Mouse (Mus musculus): ENCODE measurements at regions not wholly inside any gene's neighbourhood (a gene's known extent, or its start where the extent isn't known, plus 50 kb on each side); places are given as distances from the start of the nearest gene placed in this dataset.
A peak's percentile ranks its signal among the peaks of the same experiment; 100 is the strongest.

DNA sequence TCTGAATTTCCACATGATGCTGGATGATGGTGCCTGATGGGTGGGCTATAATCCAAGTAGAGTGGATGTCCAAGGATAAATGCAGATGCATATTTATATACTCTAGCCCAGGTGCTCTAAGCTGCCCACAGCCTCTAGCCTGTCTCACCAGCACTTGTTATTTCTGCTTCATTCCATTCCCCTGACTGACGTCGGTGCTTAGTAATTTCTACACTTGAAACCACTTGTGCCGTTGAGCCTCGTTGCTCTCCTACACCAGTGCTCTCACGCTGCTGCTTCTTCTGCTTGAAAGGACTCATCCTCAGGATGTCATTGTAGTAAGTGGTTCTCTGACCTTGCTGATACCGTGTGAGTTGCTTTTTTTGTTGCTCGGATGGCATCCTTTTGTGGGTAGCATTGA, 724.7 kb upstream of the Auts2 start:
- DNase-seq (ENCODE audit: low spot score in 2 of 2) = no peak

GRCm38 (mm10) chr5:133267356-133267755, 724.2 kb upstream of the Auts2 start:
- DNase-seq (ENCODE audit: low spot score in 2 of 2) = no peak

DNA sequence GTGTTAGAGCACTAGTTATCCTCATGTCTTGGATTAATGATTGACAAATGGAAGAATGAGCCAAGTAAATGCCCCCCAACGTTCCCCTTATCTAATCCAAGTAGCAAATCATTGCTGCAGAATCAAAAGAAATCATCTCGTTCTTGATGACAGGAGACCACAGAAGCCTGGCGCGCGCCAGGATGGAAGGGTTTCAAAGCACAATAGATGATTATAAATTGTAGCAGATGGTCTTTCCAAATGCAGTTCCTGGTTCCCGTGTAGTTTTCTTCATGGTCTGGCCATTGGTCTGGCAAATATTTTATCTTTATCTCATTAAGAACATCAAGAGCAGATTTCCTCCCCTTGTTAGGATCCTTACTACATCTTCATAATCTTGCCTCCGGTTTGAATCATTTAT, 721.8 kb upstream of the Auts2 start:
- DNase-seq (ENCODE audit: low spot score in 2 of 2) = no peak

GRCm38 (mm10) chr5:133218801-133219200, 675.7 kb upstream of the Auts2 start:
- no peak for DNase-seq (ENCODE audit: low spot score in 2 of 2)

GRCm38 (mm10) chr5:133198546-133198945, 655.4 kb upstream of the Auts2 start:
- DNase-seq (ENCODE audit: low spot score in 2 of 2) = no peak

GRCm38 (mm10) chr5:133189798-133190571, 646.8 kb upstream of the Auts2 start:
- no peak for DNase-seq (ENCODE audit: low spot score in 2 of 2)

DNA sequence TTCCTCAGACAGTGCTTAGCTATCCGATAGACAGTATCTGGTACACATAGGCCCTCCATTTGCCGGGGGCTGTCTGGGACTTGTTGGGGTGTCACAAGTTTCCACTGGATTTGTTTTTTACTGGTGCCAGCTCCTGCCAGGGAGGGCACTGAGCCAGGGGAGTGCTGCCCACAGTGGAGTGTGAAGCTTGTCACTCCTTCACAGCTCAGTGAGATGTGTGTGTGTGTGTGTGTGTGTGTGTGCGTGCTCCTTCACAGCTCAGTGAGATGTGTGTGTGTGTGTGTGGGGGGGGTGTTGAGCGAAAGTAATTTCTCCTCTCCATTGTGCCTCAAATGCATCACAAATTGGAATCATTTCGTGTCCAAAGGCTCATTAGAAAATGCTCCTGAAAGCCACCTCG, 632.5 kb upstream of the Auts2 start:
- DNase-seq (ENCODE audit: low spot score in 2 of 2) = no peak

- peak; percentile 85 to 86 for DNase-seq (ENCODE audit: low spot score in 2 of 2)
Observed at GRCm38 (mm10) chr5:133173155-133173723, 630.1 kb upstream of the Auts2 start.

- DNase-seq (ENCODE audit: low spot score in 2 of 2) = no peak
Observed at GRCm38 (mm10) chr5:133172686-133173085, 629.5 kb upstream of the Auts2 start.

DNA sequence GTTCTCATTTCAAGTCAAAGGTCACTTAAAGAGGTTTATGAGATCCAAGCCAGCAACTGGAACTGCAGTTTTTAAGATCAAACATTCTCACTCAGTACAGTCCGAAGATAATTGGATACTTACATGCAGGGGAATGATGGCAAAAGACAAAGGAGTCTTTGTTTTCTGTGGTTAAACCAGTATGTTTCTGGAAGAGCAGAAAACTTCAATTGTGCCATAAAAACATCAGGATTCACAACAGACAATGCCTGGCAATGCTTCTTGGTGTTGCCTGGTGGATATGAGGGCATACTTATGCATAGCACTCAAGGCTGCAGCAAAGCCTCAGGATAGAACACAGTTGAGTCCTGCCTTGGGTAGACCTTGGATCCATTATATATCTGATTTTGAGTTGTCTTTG, 628.1 kb upstream of the Auts2 start:
- no peak for DNase-seq (ENCODE audit: low spot score in 2 of 2)

DNA sequence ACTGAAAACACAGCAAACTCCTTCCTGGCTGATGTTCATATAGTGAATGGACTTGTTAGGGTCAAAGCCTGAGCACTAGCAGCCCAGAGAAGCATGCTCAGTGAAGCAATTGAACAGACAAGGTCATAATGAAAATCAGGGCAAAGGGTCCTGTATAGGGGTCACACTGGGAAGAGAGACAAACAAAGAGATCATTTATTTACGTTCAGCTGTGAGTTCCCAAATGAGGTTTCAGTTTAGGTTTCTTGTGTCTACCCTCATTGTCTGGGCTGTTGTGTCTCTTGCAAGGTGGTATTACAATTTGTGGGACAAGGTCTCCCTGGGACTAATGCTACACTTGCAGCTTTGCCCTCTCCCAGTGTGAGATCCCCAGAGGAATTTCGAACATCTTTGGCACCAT, 624.4 kb upstream of the Auts2 start:
- DNase-seq (ENCODE audit: low spot score in 2 of 2) = no peak

DNA sequence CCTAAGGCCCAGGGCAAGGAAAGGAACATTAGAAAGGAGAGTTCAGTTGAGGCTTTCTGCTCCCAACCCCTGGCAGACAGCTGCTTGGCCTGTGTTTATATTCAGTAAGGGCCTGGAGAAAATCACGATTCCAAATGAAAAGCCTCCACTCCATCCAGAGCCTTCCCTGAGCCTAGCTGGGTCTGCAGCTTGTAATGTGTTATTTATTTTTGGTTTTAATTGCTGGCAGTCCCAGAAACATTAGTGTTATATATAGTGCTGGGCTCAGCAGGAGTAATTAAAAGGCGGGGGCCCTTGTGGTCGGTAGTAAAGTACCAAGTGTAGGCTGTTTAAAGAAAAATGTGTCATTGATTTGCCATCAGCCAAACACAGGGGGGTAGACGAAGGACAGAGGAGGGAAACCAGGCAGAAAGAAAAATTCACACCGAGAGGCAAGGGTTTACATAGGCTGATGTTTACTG, 623.9 kb upstream of the Auts2 start:
- DNase-seq (ENCODE audit: low spot score in 2 of 2) = no peak

DNA sequence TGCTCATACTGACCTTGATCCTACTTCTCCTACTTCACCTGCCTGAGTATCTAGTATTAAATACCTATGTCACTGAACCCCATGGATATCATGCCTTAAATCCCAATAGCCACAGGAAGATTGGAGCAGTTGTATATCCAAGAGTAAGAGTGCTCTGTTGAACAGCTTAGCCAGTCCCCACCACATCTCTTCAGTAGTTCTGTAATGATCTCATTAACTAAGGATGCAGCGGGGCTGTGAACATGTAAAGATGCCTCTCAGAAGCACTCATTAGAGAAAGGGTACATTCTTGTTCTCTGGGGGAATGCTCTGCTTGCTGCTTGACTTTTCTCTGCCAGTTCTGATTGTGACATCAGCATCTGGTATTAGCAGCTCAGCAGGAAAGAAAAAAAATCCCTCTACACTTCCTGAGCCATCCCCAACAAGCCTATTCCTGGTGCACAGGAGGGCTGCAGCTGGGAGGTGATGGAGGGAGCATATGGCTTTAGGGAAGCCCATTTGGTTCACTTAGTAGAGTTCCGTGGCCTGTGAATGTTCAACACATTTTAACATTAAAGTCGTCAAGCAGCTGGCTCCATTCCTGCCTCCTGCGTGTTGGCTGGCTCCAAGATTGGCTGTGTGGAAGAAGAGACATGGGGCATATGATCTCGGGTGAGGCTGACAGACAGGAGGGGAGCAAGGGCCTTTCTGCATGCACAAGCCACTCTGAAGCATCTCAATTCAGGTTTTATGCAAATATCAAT, 613.1 kb upstream of the Auts2 start:
- DNase-seq (ENCODE audit: low spot score in 2 of 2) = no peak

- DNase-seq (ENCODE audit: low spot score in 2 of 2) = no peak
Observed at GRCm38 (mm10) chr5:133145996-133146395, 602.9 kb upstream of the Auts2 start.

GRCm38 (mm10) chr5:133143679-133144078, 600.5 kb upstream of the Auts2 start:
- no peak for DNase-seq (ENCODE audit: low spot score in 2 of 2)

GRCm38 (mm10) chr5:133142401-133143115, 599.4 kb upstream of the Auts2 start:
- no peak for DNase-seq (ENCODE audit: low spot score in 2 of 2)

DNA sequence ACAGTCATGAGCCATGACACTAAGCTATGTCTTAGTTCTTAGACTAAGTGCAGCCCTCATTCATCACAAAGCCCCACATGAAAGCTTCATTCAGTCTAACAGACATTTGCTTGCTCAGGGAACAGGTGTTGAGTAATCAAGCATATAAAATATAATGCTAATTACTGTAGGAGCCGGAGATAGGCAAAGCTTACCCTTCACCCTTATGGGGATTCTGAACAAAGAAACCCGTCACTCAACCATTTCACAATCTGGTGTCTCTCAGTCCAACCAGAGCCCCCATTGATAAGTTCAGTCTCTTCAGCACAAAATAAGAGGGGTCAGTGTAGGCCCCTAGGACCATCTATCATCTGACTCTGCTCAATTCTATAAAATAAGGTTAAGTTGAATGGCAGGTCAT, 587.9 kb upstream of the Auts2 start:
- no peak for DNase-seq (ENCODE audit: low spot score in 2 of 2)

- DNase-seq (ENCODE audit: low spot score in 2 of 2) = no peak
Observed at GRCm38 (mm10) chr5:133130316-133130715, 587.2 kb upstream of the Auts2 start.

- DNase-seq (ENCODE audit: low spot score in 2 of 2) = no peak
Observed at GRCm38 (mm10) chr5:133124223-133124622, 581.1 kb upstream of the Auts2 start.

GRCm38 (mm10) chr5:133113946-133114345, 570.8 kb upstream of the Auts2 start:
- DNase-seq (ENCODE audit: low spot score in 2 of 2) = no peak

DNA sequence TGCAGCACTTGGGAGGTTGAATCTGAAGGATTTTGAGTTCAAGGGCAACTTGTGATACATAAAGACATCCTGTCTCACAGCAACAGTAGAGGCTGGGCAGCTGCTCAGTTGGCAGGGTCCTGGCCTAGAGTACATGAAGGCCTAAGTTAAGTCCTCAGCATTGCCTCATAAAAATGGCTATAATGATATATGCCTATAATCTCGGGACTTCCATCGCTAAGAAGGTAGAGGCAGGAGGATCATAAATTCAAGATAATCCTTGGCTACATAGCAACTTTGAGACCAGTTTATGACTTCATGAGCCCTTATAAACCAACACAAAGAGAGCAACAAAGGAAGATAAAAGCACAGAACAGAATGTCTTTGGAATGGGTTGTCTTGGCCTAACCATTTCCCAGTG, 570.0 kb upstream of the Auts2 start:
- no peak for DNase-seq (ENCODE audit: low spot score in 2 of 2)

GRCm38 (mm10) chr5:133106691-133107354, 563.7 kb upstream of the Auts2 start:
- DNase-seq (ENCODE audit: low spot score in 2 of 2) = peak in 1 of 2 experiments; percentile 4
